Mouse (Mus musculus): ENCODE data around the gene Hps5. TPM values are rescaled to one million over a fixed set of nuclear protein-coding genes. Genes with fewer than 3 reads are reported as not detected.
"Not testable (repeated sequence)": the region's sequence is repeated elsewhere in the genome, so short reads cannot be mapped to it uniquely, and the experiment has no call there.

Hps5 gene
- polyA plus RNA-seq, 1 experiment from 2014 or later = 12.7 TPM

- H3K36me3 ChIP-seq (replicated peaks; ENCODE audit: control insufficient read depth, insufficient read depth) = no peaks in the 10 kb centered on the region
- DNase-seq (ENCODE audit: low spot score) (peak; percentile 64), ATAC-seq (ENCODE audit: low FRiP score) (peak; percentile 75; the same call in 1 of the 2 replicates)
- H3K9me3 ChIP-seq (ENCODE audit: control insufficient read depth, low read length) = no peaks in the 10 kb centered on the region
- peak overlapping the region; percentile 24; the same call in 1 of the 2 replicates for H3K4me2 ChIP-seq (replicated peaks)
- no peak overlapping the region for H3K4me3 ChIP-seq (replicated peaks; ENCODE audit: low read length)
- peak overlapping the region; percentile 24; the same call in 1 of the 2 replicates for H3K27ac ChIP-seq
- no peaks in the 10 kb centered on the region for H3K27me3 ChIP-seq (ENCODE audit: control insufficient read depth, insufficient read depth, low read length)
- WGBS = 6% methylated on average over 8 of the region's 8 CpGs
- peaks cover 22% of the 10 kb centered on the region for H3K4me1 ChIP-seq (replicated peaks; ENCODE audit: control insufficient read depth, insufficient read depth, low read length)
- H3K9ac ChIP-seq = no peak overlapping the region
Measured at GRCm38 (mm10) chr7:46838891-46839302, 43.0 kb upstream of the Hps5 start.

- no peaks in the 10 kb centered on the region for H3K36me3 ChIP-seq (replicated peaks; ENCODE audit: control insufficient read depth, insufficient read depth)
- H3K4me2 ChIP-seq (replicated peaks) = 0 out of 2 replicates have a peak overlapping the region, but pooled peaks have one; percentile 8
- DNase-seq (ENCODE audit: low spot score) (no peak), ATAC-seq (ENCODE audit: low FRiP score) (0 out of 2 replicates have a peak, but pooled peaks have one; percentile 41)
- no peak overlapping the region for H3K4me3 ChIP-seq (replicated peaks; ENCODE audit: low read length)
- no peaks in the 10 kb centered on the region for H3K9me3 ChIP-seq (ENCODE audit: control insufficient read depth, low read length)
- H3K9ac ChIP-seq = no peak overlapping the region
- 4% methylated on average over 9 of the region's 9 CpGs for WGBS
- peaks cover 22% of the 10 kb centered on the region for H3K4me1 ChIP-seq (replicated peaks; ENCODE audit: control insufficient read depth, insufficient read depth, low read length)
- H3K27me3 ChIP-seq (ENCODE audit: control insufficient read depth, insufficient read depth, low read length) = no peaks in the 10 kb centered on the region
- peak overlapping the region; percentile 6 for H3K27ac ChIP-seq
Measured at GRCm38 (mm10) chr7:46838104-46838671, 42.3 kb upstream of the Hps5 start.

DNA sequence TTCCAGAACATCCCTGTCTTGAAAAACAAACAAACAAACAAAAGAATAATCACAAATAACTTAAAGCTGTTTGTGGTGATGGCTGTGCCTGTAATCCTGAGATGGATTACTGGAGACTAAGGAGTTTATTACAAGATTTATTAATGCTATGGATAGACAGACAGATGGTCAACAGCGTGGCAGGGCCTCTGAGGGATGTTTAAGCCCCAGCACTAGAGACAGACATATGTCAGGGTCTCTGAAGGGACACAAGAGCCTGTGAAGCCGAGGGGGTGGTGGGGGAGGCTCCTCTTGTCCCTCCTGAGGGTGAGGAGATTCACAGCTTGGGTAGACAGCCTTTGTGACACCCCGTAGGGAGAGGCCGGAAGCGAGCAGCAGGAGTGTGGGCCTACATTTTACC lies 41.2 kb upstream of the Hps5 start:
- H3K4me2 ChIP-seq (replicated peaks) = no peak overlapping the region
- WGBS = 34% methylated on average over 5 of the region's 5 CpGs
- no peaks in the 10 kb centered on the region for H3K27me3 ChIP-seq (ENCODE audit: control insufficient read depth, insufficient read depth, low read length)
- no peak overlapping the region for H3K4me3 ChIP-seq (replicated peaks; ENCODE audit: low read length)
- H3K4me1 ChIP-seq (replicated peaks; ENCODE audit: control insufficient read depth, insufficient read depth, low read length) = peaks cover 22% of the 10 kb centered on the region
- no peak overlapping the region for H3K9ac ChIP-seq
- H3K27ac ChIP-seq = no peak overlapping the region
- no peaks in the 10 kb centered on the region for H3K36me3 ChIP-seq (replicated peaks; ENCODE audit: control insufficient read depth, insufficient read depth)
- H3K9me3 ChIP-seq (ENCODE audit: control insufficient read depth, low read length) = no peaks in the 10 kb centered on the region
- no peak for ATAC-seq (ENCODE audit: low FRiP score)
- DNase-seq (ENCODE audit: low spot score) = no peak

DNA sequence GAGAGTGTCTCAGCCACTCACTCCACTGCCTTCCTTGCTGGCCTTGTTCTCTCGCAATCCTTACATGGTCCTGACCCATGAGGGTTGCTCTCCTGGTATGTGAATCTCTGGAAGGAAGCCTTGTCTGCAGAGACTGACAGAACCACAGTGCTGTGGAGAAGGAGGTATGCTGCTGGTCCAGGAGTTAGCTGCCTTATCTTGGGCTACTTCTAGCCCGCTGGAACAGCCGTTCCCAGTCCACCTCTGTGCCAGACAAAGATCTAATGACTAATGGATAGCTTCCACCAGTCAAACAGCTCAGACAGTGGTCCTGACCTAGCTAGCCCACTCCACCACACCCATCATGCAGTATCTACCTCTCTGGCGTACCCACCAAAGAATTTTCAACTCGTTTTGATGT lies 40.5 kb upstream of the Hps5 start:
- H3K9ac ChIP-seq = no peak overlapping the region
- H3K4me1 ChIP-seq (replicated peaks; ENCODE audit: control insufficient read depth, insufficient read depth, low read length) = peaks cover 22% of the 10 kb centered on the region
- DNase-seq (ENCODE audit: low spot score) = no peak
- H3K36me3 ChIP-seq (replicated peaks; ENCODE audit: control insufficient read depth, insufficient read depth) = no peaks in the 10 kb centered on the region
- ATAC-seq (ENCODE audit: low FRiP score) = no peak
- H3K9me3 ChIP-seq (ENCODE audit: control insufficient read depth, low read length) = no peaks in the 10 kb centered on the region
- no peak overlapping the region for H3K4me2 ChIP-seq (replicated peaks)
- H3K27me3 ChIP-seq (ENCODE audit: control insufficient read depth, insufficient read depth, low read length) = no peaks in the 10 kb centered on the region
- WGBS = 82% methylated on average over 5 of the region's 5 CpGs
- no peak overlapping the region for H3K27ac ChIP-seq
- H3K4me3 ChIP-seq (replicated peaks; ENCODE audit: low read length) = no peak overlapping the region

GRCm38 (mm10) chr7:46834994-46835610 lies 39.2 kb upstream of the Hps5 start:
- ATAC-seq (ENCODE audit: low FRiP score) (no peak), DNase-seq (ENCODE audit: low spot score) (no peak)
- Histone ChIP-seq H3K4me3 (replicated peaks; ENCODE audit: low read length) (no peak overlapping the region), H3K4me2 (replicated peaks) (no peak overlapping the region), H3K9ac (no peak overlapping the region; the same call in 1 of the 2 replicates), H3K4me1 (replicated peaks; ENCODE audit: control insufficient read depth, insufficient read depth, low read length) (peaks cover 22% of the 10 kb centered on the region), H3K27me3 (ENCODE audit: control insufficient read depth, insufficient read depth, low read length) (no peaks in the 10 kb centered on the region), H3K36me3 (replicated peaks; ENCODE audit: control insufficient read depth, insufficient read depth) (no peaks in the 10 kb centered on the region), H3K27ac (no peak overlapping the region), H3K9me3 (ENCODE audit: control insufficient read depth, low read length) (no peaks in the 10 kb centered on the region)
- WGBS = 22% methylated on average over 14 of the region's 14 CpGs

DNA sequence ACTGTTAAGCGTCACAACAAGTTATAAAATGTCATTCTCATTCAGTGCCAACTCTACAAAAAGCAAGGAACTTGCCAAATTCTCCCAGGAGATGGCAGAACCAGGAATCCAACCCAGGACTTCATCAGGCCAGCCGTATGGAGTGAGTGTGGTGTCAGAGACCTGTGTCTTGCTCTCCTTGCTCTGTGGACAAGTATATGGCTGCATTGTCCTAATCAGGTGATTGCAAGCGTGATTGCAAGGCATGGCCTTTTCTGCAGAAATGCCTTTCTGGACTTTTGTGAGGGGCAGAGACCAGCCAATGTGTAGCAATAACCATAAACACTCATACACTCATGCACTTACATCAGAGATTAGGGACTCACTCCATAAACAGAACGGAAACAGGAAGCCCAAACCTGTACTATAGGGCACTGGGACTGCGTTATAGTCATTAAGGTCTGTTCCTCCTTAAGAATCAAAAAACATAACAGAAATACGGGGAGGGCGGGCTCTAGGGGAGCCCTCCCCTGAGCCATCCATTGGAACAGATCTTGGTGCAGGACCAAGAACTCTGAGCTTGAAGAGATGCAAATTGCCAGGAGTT lies 37.9 kb upstream of the Hps5 start:
- no peak for DNase-seq (ENCODE audit: low spot score)
- H3K27ac ChIP-seq = no peak overlapping the region
- no peaks in the 10 kb centered on the region for H3K36me3 ChIP-seq (replicated peaks; ENCODE audit: control insufficient read depth, insufficient read depth)
- peaks cover 14% of the 10 kb centered on the region; the same call in 1 of the 2 replicates for H3K4me1 ChIP-seq (replicated peaks; ENCODE audit: control insufficient read depth, insufficient read depth, low read length)
- no peak overlapping the region for H3K4me3 ChIP-seq (replicated peaks; ENCODE audit: low read length)
- H3K9ac ChIP-seq = no peak overlapping the region
- ATAC-seq (ENCODE audit: low FRiP score) = no peak
- H3K27me3 ChIP-seq (ENCODE audit: control insufficient read depth, insufficient read depth, low read length) = no peaks in the 10 kb centered on the region
- H3K4me2 ChIP-seq (replicated peaks) = no peak overlapping the region
- WGBS = 95% methylated on average over 7 of the region's 7 CpGs
- no peaks in the 10 kb centered on the region for H3K9me3 ChIP-seq (ENCODE audit: control insufficient read depth, low read length)

DNA sequence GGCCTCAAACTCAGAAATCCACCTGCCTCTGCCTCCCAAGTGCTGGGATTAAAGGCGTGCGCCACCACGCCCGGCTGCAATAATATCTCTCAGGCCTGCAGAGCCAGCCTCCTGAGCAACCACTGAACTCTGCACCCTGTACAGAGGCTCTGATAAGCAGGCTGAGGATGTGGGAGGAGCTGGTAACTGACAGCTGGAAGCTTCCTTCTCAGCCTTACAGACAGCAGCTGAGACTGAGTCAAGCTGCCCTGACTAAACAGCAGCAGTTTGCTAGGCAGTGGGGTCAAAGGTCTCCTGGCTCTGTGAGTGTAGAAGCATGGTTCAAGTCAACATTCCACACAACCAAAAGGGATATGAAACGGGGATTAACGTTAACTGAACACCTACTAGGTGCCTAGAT lies 37.4 kb upstream of the Hps5 start:
- Histone ChIP-seq H3K4me1 (replicated peaks; ENCODE audit: control insufficient read depth, insufficient read depth, low read length) (peaks cover 14% of the 10 kb centered on the region; the same call in 1 of the 2 replicates), H3K27ac (no peak overlapping the region), H3K27me3 (ENCODE audit: control insufficient read depth, insufficient read depth, low read length) (no peaks in the 10 kb centered on the region), H3K9me3 (ENCODE audit: control insufficient read depth, low read length) (no peaks in the 10 kb centered on the region), H3K4me3 (replicated peaks; ENCODE audit: low read length) (no peak overlapping the region), H3K4me2 (replicated peaks) (no peak overlapping the region), H3K9ac (no peak overlapping the region), H3K36me3 (replicated peaks; ENCODE audit: control insufficient read depth, insufficient read depth) (no peaks in the 10 kb centered on the region)
- no peak for DNase-seq (ENCODE audit: low spot score)
- WGBS = 80% methylated on average over 6 of the region's 6 CpGs
- no peak for ATAC-seq (ENCODE audit: low FRiP score)

GRCm38 (mm10) chr7:46832112-46832810 lies 36.4 kb upstream of the Hps5 start:
- ATAC-seq (ENCODE audit: low FRiP score); H3K4me3 ChIP-seq (replicated peaks; ENCODE audit: low read length); H3K36me3 ChIP-seq (replicated peaks; ENCODE audit: control insufficient read depth, insufficient read depth); H3K27me3 ChIP-seq (ENCODE audit: control insufficient read depth, insufficient read depth, low read length); H3K9ac ChIP-seq; H3K27ac ChIP-seq; H3K4me1 ChIP-seq (replicated peaks; ENCODE audit: control insufficient read depth, insufficient read depth, low read length); DNase-seq (ENCODE audit: low spot score); H3K4me2 ChIP-seq (replicated peaks); H3K9me3 ChIP-seq (ENCODE audit: control insufficient read depth, low read length): not testable (repeated sequence)
- 93% methylated on average over 11 of the region's 11 CpGs for WGBS

- Histone ChIP-seq H3K27ac (no peak overlapping the region), H3K27me3 (ENCODE audit: control insufficient read depth, insufficient read depth, low read length) (no peaks in the 10 kb centered on the region), H3K36me3 (replicated peaks; ENCODE audit: control insufficient read depth, insufficient read depth) (no peaks in the 10 kb centered on the region), H3K4me3 (replicated peaks; ENCODE audit: low read length) (no peak overlapping the region), H3K9ac (no peak overlapping the region), H3K4me2 (replicated peaks) (no peak overlapping the region), H3K9me3 (ENCODE audit: control insufficient read depth, low read length) (no peaks in the 10 kb centered on the region), H3K4me1 (replicated peaks; ENCODE audit: control insufficient read depth, insufficient read depth, low read length) (peaks cover 8% of the 10 kb centered on the region; the same call in 1 of the 2 replicates)
- ATAC-seq (ENCODE audit: low FRiP score) = no peak
- WGBS = 87% methylated on average over 8 of the region's 8 CpGs
- DNase-seq (ENCODE audit: low spot score) = no peak
Measured at GRCm38 (mm10) chr7:46831693-46832092, 35.8 kb upstream of the Hps5 start.

All from hindbrain, embryonic 14.5 days (tissue).